Mouse (Mus musculus): ENCODE measurements at regions not wholly inside any gene's neighbourhood (a gene's known extent, or its start where the extent isn't known, plus 50 kb on each side); places are given as distances from the start of the nearest gene placed in this dataset.

- TF ChIP-seq POLR2A (IDR thresholded peaks at IDR 0.05; ENCODE audit: insufficient read depth, low read depth, low read length): no peak
- TF ChIP-seq CTCF (IDR thresholded peaks at IDR 0.05; ENCODE audit: insufficient read depth, low read depth, low read length): no peak
Measured at GRCm38 (mm10) chr11:117552430-117552969, 68.3 kb downstream of the Gm11733 start.
